Mouse (Mus musculus) embryonic stem cell, embryonic (primary cell): ENCODE measurements around the gene Nsun3.

Experiments used
- CTCF ChIA-PET, 4 experiments: fragments of 300-600 bp in 2 of 4; fragments of 350-600 bp in 2 of 4; sonication (Branson Sonifier 250); formaldehyde crosslinking; loops; one replicate each; lab custom pipeline; 2022; ENCODE audit warnings: inconsistent platforms in 2 of 4; lab: Charles Lee
- POLR2A ChIA-PET, 4 experiments: fragments of 300-600 bp in 2 of 4; fragments of 350-600 bp in 2 of 4; sonication (Branson Sonifier 250); formaldehyde crosslinking; loops; one replicate each; lab custom pipeline; 2022; ENCODE audit warnings: antibody characterized with exemption in 4 of 4, inconsistent platforms in 1 of 4; lab: Charles Lee

Nsun3 gene

DNA sequence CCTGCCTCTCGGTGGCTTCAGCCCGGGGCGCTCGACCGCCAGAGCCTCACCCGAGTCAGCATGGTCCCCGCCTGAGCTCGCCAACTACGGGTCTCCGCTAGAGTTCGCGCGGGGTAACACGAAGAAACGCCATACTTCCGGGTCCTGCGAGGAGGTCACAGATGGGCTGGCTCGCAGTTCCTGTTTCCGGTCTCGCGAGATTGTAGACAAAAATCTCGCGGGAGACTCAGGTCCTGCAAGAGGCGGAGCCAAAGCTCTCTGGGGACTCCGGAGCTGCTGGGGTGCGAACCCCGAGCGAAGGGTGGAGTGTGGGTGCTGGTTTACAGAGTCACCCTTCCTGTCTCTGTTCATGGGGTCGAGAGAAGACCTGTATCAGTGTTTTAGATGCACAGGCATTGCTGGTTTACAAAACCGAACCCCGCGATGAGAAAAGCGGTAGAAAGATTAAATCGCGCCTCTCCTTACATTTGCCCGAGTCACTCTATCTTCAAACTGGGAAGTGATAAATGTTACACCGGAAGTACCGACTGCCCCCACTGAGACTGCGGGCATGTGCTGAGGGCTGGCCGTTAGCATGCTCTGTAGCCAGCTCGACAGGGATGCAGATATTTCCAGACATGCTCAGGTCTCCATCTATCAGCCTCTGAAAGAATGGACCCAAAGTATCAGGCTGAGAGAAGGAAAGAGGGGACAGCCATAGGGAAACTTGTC is at the start of gene Nsun3:
TSS of gene Nsun3 (minus strand) at position 198 of the 711 bp plus-strand sequence.
- ChIA-PET POLR2A (interaction anchor here in 3 of 4 experiments (0.6 to 2.5 kb wide), 27 partner anchors 9 to 1795 kb away, joined by 3 to 21 read pairs (median 4); partner anchors contain the start of genes Arl13b (in 2 of the 3) and Pros1 (in 1 of the 3)), CTCF (interaction anchor here in 3 of 4 experiments (0.6 to 1.4 kb wide), 6 partner anchors 39 to 326 kb away, joined by 3 to 5 read pairs (median 3); partner anchors contain the start of gene Arl13b (in 1 of the 3))

DNA sequence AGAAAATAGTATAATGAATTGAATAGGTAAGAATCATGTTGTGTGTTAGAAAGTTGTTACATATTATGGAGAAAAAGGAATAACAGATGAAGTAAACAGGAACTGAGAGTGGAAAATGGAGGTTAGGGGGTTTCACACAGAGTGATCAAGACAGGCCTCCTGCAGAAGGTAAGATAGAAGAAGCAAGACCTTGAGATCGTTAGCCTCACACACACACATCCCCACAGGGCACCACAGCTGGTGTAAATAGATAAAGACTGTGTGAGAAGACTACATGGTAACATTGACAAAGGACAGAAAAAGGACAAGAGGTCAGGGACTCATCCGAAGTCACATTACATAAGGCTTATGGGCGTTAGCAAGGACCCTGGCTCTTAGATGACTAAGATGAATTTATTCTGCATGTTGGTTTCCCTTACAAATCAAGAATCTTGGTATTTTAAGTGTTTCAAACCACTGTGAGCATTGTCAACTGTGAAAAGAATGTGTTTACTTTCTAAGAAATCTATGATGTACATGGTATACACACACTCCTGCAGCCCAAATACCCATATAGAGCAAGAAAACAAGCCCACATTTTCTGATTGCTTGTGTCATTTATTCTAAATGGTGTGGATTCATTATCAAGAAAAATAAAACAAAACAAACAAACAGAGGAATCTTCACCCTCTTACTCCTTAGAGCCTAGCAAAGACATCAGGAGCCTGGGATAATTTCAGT is 47.6 kb upstream of the Nsun3 start:
- ChIA-PET POLR2A (interaction anchor here in 3 of 4 experiments (0.5 to 1.4 kb wide), 5 partner anchors 9 to 452 kb away, joined by 3 to 8 read pairs (median 3); partner anchors contain the start of genes Nsun3 (in 2 of the 3) and Arl13b (in 1 of the 3)), CTCF (interaction anchor here in 2 of 4 experiments (1.1 to 1.4 kb wide), 2 partner anchors 8 to 13 kb away, joined by 4 read pairs; partner anchors contain the start of gene Arl13b (in 1 of the 2))

DNA sequence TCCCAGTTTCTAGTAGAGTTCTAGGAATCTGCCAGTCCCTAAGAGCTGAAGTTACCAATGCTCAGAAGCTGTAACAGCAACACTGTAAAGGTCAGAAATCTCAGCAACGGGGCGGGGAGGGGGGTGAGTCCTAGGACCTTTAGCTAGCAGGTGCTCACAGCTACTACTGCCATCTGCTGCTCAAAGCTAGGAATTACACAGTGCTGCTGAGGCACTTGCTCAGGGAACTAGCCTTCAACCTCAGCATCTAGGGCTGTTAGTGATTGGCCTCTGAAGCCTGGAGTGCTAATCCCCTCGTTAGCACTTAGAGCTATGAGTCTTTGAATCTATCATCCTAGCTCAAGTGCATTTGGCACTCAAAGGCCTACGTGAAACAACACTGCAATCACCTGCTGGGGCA is 45.9 kb upstream of the Nsun3 start:
- CTCF ChIA-PET = interaction anchor here in 3 of 4 experiments (0.5 to 1.8 kb wide), 14 partner anchors 11 to 270 kb away, joined by 3 to 16 read pairs (median 3); partner anchors contain the start of genes Arl13b (in 3 of the 3), Pros1 (in 2 of the 3) and Nsun3 (in 1 of the 3)
- POLR2A ChIA-PET = interaction anchor here in 2 of 4 experiments (0.7 to 1.8 kb wide), 9 partner anchors 11 to 54 kb away, joined by 3 to 15 read pairs (median 5); partner anchors contain the start of genes Arl13b (in 2 of the 2), Nsun3 (in 2 of the 2) and Pros1 (in 1 of the 2)

DNA sequence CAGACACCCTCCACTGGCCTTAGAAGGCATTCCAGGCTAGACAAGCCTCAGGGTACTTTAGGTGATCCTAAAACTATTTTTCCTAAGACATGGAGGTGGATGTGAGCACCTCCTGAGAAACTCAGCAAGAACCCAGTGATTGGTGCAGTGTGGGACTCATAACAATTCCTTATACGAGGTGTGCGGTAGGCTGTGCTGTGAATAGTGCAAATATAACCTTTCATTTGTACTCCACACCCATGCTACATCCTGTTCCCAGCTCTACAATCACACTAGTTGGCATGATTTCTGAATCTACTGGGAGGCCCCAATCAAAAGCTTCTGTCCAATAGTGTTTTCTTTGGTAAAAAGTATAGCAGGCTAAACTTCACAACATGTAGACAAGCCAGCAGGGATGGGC is 45.4 kb upstream of the Nsun3 start:
- POLR2A ChIA-PET = interaction anchor here in 2 of 4 experiments (0.7 to 1.8 kb wide), 9 partner anchors 11 to 54 kb away, joined by 3 to 15 read pairs (median 5); partner anchors contain the start of genes Arl13b (in 2 of the 2), Nsun3 (in 2 of the 2) and Pros1 (in 1 of the 2)
- CTCF ChIA-PET = interaction anchor here in 3 of 4 experiments (0.6 to 1.8 kb wide), 14 partner anchors 11 to 325 kb away, joined by 3 to 16 read pairs (median 3); partner anchors contain the start of genes Arl13b (in 3 of the 3), Pros1 (in 2 of the 3) and Nsun3 (in 1 of the 3)

DNA sequence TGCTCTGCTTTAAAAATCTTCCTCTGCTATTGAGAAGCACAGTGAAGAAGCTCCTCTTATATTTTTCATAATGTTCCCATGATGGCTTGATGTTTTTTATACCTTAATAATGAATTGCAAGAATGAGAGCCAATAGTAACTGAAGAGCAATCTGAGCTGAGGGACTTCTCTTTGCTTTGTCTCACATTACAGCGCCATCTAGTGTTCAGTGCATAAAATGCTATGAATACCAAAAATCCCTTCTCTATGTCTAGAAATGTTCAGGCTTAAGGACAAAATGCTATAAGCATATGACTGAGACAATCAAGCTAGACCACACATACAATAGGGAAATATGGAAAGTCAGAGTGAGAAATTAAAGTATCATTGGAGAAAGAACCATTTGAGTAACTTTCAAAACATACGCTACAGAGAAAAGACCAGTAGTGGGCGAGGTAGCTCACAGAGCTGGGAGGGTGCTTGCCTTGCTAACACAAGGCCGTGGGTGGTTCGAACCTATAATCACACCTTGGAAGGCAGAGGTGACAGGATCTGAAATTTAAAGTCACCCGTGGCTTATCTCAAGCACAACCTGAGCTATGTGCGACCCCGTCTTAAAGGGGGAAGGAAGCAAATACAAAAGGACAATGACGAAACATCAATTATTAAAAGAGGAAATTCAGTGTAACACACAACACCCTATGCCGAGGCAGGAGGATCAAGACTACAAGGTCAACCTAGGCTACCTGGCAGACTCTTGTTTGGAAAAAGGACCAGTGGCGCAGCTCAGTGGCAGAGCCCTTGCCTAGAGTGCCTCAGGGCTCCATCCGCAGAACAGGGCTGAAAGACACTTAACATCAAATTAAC is 39.8 kb upstream of the Nsun3 start:
- CTCF ChIA-PET = interaction anchor here (0.5 to 2.0 kb wide), 28 partner anchors 9 to 1301 kb away, joined by 3 to 8 read pairs (median 3); partner anchors contain the start of genes Nsun3 (in 3 of the 4), Arl13b (in 1 of the 4), Pros1 (in 1 of the 4) and Stx19 (in 1 of the 4)
- POLR2A ChIA-PET = interaction anchor here in 3 of 4 experiments (0.6 to 3.1 kb wide), 6 partner anchors 20 to 60 kb away, joined by 3 to 11 read pairs (median 3); partner anchors contain the start of genes Arl13b (in 3 of the 3) and Nsun3 (in 2 of the 3)

DNA sequence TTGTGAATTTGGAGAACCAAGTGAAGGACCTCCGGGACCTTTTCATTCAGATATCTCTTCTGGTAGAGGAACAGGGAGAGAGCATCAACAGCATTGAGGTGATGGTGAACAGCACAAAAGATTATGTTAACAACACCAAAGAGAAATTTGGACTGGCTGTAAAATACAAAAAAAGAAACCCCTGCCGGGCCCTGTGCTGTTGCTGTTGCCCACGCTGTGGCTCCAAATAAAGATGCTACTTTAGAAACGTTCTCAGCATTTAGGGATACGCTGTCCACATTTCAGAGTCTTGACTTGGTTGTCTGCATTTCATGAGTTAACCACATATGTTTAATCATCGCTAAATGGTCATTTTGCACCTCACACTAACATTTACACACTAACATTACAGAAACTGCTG is 35.9 kb upstream of the Nsun3 start:
- POLR2A ChIA-PET = no interaction called here
- CTCF ChIA-PET = no interaction called here

DNA sequence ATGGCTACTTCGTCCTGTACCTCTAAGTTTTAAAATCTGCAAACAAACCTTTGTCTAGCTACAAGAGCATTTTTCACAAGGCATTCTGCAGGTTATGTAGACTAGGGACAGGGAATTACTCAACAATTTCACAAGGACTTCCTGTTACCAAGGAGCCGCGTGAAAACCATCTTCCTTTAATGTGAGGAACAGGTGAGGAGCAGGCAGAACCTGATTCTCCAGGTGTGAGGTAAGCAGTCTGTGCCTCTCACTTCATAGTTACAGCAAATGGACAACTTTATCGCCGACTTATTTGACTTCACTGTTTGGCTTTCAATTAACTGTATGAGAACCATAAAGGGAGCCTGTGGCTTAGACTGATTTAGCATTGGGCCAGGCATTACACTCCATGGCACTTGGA is 27.9 kb upstream of the Nsun3 start, which contains the start of gene Stx19:
TSS of gene Stx19 (plus strand) at position 186 of the 400 bp plus-strand sequence.
- POLR2A ChIA-PET = interaction anchor here in 1 of 4 experiments (1.6 kb wide), 1 partner anchor 13 kb away, joined by 4 read pairs; no protein-coding TSS in a partner anchor

DNA sequence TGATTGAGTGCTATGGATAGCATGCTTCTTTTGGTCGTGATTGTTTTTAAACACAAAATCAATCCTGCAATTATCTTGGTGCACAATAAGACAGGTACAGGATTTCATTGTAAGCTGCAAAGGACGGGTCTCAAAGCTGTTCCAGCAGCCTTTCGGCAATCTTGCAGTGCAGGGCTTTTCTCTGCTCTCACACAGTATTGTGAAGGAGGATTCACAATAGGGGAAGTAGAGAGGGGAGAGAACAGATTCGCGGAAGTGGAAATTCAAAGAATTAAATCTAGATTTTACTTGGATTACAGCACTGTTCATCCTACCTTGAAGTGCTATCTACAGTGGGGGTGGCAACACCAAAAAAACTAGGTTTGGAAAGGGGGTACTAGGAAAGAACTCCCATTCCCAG is 27.2 kb upstream of the Nsun3 start:
- CTCF ChIA-PET = interaction anchor here in 3 of 4 experiments (1.3 to 1.7 kb wide), 3 partner anchors 12 to 13 kb away, joined by 3 to 5 read pairs (median 4); no protein-coding TSS in a partner anchor
- POLR2A ChIA-PET = interaction anchor here in 1 of 4 experiments (1.6 kb wide), 2 partner anchors 12 to 27 kb away, joined by 3 to 4 read pairs; partner anchors contain the start of gene Nsun3

More for the DNA sequence above, 27.9 kb upstream of the Nsun3 start, which contains the start of gene Stx19:
- CTCF ChIA-PET = interaction anchor here in 2 of 4 experiments (1.0 to 1.7 kb wide), 2 partner anchors 12 kb away, joined by 3 read pairs; no protein-coding TSS in a partner anchor

DNA sequence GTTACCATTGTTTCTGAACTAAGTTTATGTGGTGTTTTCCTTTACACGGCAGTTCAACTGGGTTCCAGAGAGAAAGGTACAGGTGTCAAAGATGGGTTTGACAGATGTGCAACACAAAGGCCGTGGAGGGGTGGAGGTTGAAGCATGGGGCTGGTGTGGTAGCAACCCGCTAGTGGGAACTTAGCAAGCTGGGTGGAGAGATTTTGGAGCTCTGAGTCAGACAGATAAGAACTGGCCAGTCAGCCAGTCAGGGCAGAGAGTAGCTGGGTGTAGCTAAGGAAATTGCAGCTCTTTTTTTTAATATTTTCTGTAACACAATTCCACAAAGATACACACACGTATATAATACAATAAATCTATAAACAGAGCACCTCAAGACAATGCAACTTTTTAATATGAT is 24.2 kb upstream of the Nsun3 start:
- POLR2A ChIA-PET = interaction anchor here in 1 of 4 experiments (2.4 kb wide), 1 partner anchor 25 kb away, joined by 7 read pairs; the partner anchor contains the start of gene Nsun3
- CTCF ChIA-PET = interaction anchor here in 1 of 4 experiments (0.7 kb wide), 1 partner anchor 15 kb away, joined by 3 read pairs; no protein-coding TSS in a partner anchor

DNA sequence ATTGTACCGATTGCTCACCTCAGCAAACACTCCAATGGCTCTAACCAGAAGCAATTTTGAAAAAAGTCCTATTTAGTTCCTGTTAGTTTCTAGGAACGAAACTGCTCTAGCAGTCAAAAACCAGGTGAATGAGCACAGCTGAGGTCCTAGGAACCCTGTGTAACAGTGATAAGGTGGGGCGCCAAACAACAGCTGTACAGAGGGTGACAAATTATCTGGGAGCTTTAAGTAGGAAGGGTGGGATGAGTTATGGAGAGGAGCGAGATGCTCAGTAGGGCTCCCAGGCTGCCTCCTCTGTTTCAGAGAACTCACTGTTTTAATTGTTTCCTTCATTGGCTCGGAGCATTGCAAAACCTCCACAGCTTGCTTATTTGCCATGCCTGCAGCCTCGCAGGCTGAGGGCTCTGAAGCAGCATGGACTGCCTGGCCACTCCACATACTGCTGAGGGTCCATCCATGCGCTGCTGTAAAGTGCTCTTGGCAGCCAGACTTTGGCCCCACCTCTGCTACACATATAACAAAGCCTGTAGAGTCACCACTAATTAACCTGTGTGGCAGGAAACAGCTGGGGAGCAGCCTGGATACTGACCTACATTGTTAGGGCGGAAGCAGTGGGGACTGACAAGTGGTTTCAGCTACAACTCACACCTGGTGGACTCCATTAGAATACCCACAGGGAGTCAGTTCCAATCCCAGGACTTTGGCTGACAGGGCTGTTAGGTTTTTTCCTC is 20.8 kb upstream of the Nsun3 start:
- POLR2A ChIA-PET = interaction anchor here in 1 of 4 experiments (0.7 kb wide), 1 partner anchor 35 kb away, joined by 3 read pairs; no protein-coding TSS in a partner anchor
- CTCF ChIA-PET = interaction anchor here in 2 of 4 experiments (1.5 to 2.1 kb wide), 2 partner anchors 19 kb away, joined by 5 to 8 read pairs; no protein-coding TSS in a partner anchor

DNA sequence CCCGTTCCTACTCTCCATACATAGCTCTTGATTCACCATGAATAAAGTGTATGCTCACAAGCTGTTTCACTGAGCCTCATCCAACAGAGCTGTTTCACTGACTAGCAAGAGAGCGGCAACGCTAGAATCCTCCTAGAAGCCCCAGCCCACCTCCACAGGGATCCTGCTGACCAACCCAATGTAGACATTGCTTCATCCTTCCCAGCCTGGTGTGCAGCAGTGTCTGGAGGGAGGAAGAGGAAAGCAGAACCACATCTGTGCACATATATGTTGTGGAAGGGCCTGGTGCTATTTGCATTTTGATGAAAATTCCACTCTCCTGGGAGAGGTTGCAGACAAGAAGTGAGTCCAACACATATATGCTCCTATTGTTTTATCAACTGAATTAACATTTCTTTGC is 18.0 kb upstream of the Nsun3 start:
- ChIA-PET POLR2A (no interaction called here), CTCF (no interaction called here)

DNA sequence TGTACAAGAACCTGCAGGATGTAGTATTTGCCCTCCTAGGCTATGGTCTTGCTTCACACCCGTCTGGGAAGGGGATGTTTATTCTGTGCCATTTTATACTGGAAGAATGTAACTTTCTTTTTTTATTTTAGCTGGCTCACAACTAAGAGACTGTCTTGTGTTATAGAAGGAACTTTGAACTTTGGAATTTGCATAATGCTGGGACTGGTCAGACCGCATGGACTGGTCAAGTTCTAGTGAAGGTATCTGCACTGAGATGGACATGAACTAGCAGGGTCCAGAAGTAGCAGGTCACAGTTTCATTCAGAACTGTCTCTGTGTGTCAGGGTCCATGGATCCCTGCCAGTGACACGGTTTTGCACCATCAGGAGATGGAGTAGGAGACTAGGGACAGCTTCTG is 13.2 kb upstream of the Nsun3 start:
- ChIA-PET CTCF (no interaction called here), POLR2A (interaction anchor here in 1 of 4 experiments (1.0 kb wide), 1 partner anchor 13 kb away, joined by 5 read pairs; the partner anchor contains the start of gene Nsun3)

DNA sequence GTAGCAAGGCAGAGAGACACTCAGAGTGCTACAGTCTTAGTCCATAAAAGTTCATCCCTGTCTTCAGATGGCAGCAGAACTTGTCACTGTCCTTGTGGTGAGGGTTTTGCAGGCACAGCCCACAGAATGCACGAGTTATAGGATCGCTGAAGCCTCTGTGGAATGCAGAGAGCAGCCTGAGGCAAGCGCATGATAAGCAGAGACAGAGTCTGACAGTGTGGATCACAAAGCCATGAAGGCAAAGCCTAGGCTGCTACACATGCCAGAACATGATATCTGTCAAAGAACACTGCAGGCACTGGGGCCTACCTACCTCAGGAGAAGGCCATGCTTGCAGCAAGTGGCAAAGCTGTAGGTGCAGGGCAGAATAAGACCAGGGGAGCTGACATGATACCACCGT is 12.8 kb upstream of the Nsun3 start:
- ChIA-PET CTCF (no interaction called here), POLR2A (interaction anchor here in 1 of 4 experiments (1.0 kb wide), 1 partner anchor 12 kb away, joined by 5 read pairs; the partner anchor contains the start of gene Nsun3)

DNA sequence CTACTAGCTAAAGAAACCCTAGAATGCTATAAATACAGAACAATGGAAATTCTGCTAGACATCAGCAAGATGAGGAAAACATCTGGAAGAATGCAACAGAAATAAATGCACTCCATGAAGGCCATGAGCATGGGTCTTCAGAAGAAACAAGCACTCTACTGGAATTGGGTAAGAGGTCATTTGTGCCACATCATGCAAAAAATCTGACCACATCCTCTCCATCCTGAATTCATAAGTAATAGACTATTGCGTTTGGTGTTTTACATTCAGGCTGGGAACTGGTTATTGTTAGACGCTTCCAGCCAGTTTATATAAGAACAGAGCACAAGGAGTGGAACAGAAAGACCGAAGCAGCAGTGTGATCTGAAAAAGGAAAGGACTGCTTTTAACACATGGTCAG is 12.2 kb upstream of the Nsun3 start:
- POLR2A ChIA-PET = interaction anchor here in 2 of 4 experiments (1.5 to 1.8 kb wide), 2 partner anchors 10 to 12 kb away, joined by 3 to 4 read pairs; partner anchors contain the start of gene Nsun3 (in 1 of the 2)
- CTCF ChIA-PET = interaction anchor here in 1 of 4 experiments (0.6 kb wide), 1 partner anchor 576 kb away, joined by 4 read pairs; no protein-coding TSS in a partner anchor

DNA sequence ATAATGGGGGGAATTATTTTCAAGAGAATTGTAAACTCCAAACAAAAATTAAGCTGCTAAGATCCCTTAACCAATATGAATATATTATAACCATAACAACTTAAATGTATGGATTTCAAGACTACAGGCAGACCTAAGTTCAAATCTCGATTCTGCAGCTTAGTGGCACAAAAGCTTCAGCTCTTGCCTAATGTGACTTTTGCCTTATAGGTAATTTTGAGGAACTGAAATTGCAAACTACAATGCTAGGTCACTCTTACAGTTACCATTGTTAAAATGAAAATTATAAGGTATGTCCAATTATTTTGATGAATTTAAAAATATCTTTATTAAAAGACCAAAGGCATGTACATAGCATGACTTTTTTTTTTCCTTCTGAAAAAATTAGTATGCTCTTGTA is 10.0 kb upstream of the Nsun3 start:
- CTCF ChIA-PET = interaction anchor here in 1 of 4 experiments (0.7 kb wide), 1 partner anchor 29 kb away, joined by 3 read pairs; no protein-coding TSS in a partner anchor
- POLR2A ChIA-PET = interaction anchor here in 1 of 4 experiments (0.7 to 1.1 kb wide), 2 partner anchors 9 to 269 kb away, joined by 3 read pairs; no protein-coding TSS in a partner anchor
